Mouse (Mus musculus): ENCODE data around the gene Hprt.

- TF ChIP-seq CTCF (IDR thresholded peaks at IDR 0.05; ENCODE audit: borderline replicate concordance, extremely low read depth, insufficient read depth, insufficient read length) (no peak), POLR2A (IDR thresholded peaks at IDR 0.05; ENCODE audit: borderline replicate concordance, extremely low read depth, insufficient read depth, insufficient read length, poor library complexity, severe bottlenecking) (no peak)
Observed at GRCm38 (mm10) chrX:53064406-53064805, 76.5 kb downstream of the Hprt start.

All from brain, embryonic 14.5 days (tissue).